Mouse (Mus musculus) inflammation-experienced regulatory T-cells (primary cell): ENCODE measurements around the gene Gm12258. TPM values are rescaled to one million over a fixed set of nuclear protein-coding genes. Genes with fewer than 3 reads are reported as not detected.

Experiments used
- polyA plus RNA-seq, 2 experiments: library from polyadenylated mRNA; unstranded; fragments of 100-300 nt; shearing (Covaris generic); gene quantifications; one replicate each; pipeline ENCODE4 v1.2.1; 2017

The Gm12258 gene
- 10 to 100 TPM in 1 of 2 experiments, 1 to 10 TPM in 1; 7.6 to 12.7 TPM for polyA plus RNA-seq

GRCm38 (mm10) chr11:58846919-58847461 is at the start of gene Gm12258:
TSS of gene Gm12258 (plus strand) at chr11:58847158.

GRCm38 (mm10) chr11:58801558-58802228 is 45.3 kb upstream of the Gm12258 start, which contains the start of gene Fam183b:
TSS of gene Fam183b (minus strand) at chr11:58801960.

GRCm38 (mm10) chr11:58814700-58815099 is 32.3 kb upstream of the Gm12258 start, which contains the start of gene Olfr313:
TSS of gene Olfr313 (plus strand) at chr11:58815000.

GRCm38 (mm10) chr11:58828937-58829336 is 18.0 kb upstream of the Gm12258 start, which contains the start of gene Olfr312:
TSS of gene Olfr312 (plus strand) at chr11:58829237.

GRCm38 (mm10) chr11:58838951-58839350 is 8.0 kb upstream of the Gm12258 start, which contains the start of gene Olfr311:
TSS of gene Olfr311 (plus strand) at chr11:58839251.

GRCm38 (mm10) chr11:58867039-58867953 is 20.3 kb downstream of the Gm12258 start, which contains the start of gene 2810021J22Rik:
TSS of gene 2810021J22Rik (plus strand) at chr11:58867216.

GRCm38 (mm10) chr11:58903511-58904409 is 56.8 kb downstream of the Gm12258 start, which contains the start of gene Zfp39:
TSS of gene Zfp39 (minus strand) at chr11:58904225.

Other genes with a start within 250 kb of the Gm12258 start
- under 1 TPM in 1 of 2 experiments, not detected in 1; 0.66 TPM for gene 2210407C18Rik, start 231.1 kb upstream of the Gm12258 start, polyA plus RNA-seq
- gene Olfr323, start 216.7 kb upstream of the Gm12258 start, polyA plus RNA-seq = not detected
- gene Trim58, start 206.7 kb upstream of the Gm12258 start, polyA plus RNA-seq = under 1 TPM; 0.07 to 0.29 TPM
- not detected for gene Olfr322, start 188.4 kb upstream of the Gm12258 start, polyA plus RNA-seq
- under 1 TPM in 1 of 2 experiments, not detected in 1; 0.48 TPM for gene Olfr320, start 166.1 kb upstream of the Gm12258 start, polyA plus RNA-seq
- gene Olfr319, start 148.0 kb upstream of the Gm12258 start, polyA plus RNA-seq = under 1 TPM in 1 of 2 experiments, not detected in 1; 0.10 TPM
- gene Olfr318, start 123.1 kb upstream of the Gm12258 start, polyA plus RNA-seq = under 1 TPM; 0.07 to 0.40 TPM
- not detected for gene Olfr317, start 107.9 kb upstream of the Gm12258 start, polyA plus RNA-seq
- gene Olfr316, start 94.4 kb upstream of the Gm12258 start, polyA plus RNA-seq = not detected
- gene Olfr315, start 74.0 kb upstream of the Gm12258 start, polyA plus RNA-seq = not detected
- gene Olfr314, start 64.2 kb upstream of the Gm12258 start, polyA plus RNA-seq = under 1 TPM in 1 of 2 experiments, not detected in 1; 0.39 TPM
- gene Fam183b, start 45.2 kb upstream of the Gm12258 start, polyA plus RNA-seq = not detected
- not detected for gene Olfr313, start 32.2 kb upstream of the Gm12258 start, polyA plus RNA-seq
- gene Olfr312, start 17.9 kb upstream of the Gm12258 start, polyA plus RNA-seq = under 1 TPM in 1 of 2 experiments, not detected in 1; 0.10 TPM
- under 1 TPM; 0.12 to 0.17 TPM for gene Olfr311, start 7.9 kb upstream of the Gm12258 start, polyA plus RNA-seq
- 10 to 100 TPM in 1 of 2 experiments, 1 to 10 TPM in 1; 6.5 to 10.4 TPM for gene 2810021J22Rik, start 20.1 kb downstream of the Gm12258 start, polyA plus RNA-seq
- 10 to 100 TPM; 10.1 to 11.1 TPM for gene Zfp39, start 57.1 kb downstream of the Gm12258 start, polyA plus RNA-seq
- under 1 TPM; 0.04 to 0.98 TPM for gene Btnl10, start 70.8 kb downstream of the Gm12258 start, polyA plus RNA-seq
- gene Rnf187, start 91.8 kb downstream of the Gm12258 start, polyA plus RNA-seq = 100 to 1,000 TPM; 265 to 350 TPM
- 10 to 100 TPM; 19.5 to 31.1 TPM for gene Hist3h2ba, start 101.8 kb downstream of the Gm12258 start, polyA plus RNA-seq
- 10 to 100 TPM; 17.6 to 36.4 TPM for gene Hist3h2a, start 107.5 kb downstream of the Gm12258 start, polyA plus RNA-seq
- 1 to 10 TPM in 1 of 2 experiments, under 1 TPM in 1; 0.16 to 2.8 TPM for gene Trim17, start 107.5 kb downstream of the Gm12258 start, polyA plus RNA-seq
- gene Trim11, start 130.9 kb downstream of the Gm12258 start, polyA plus RNA-seq = 10 to 100 TPM; 46.7 to 64.0 TPM